Comparison of ENCODE assay signal across 19 mouse cellular contexts in genomic region chr12:98833901-98834300, GRCm38 (mm10).
"Had no signal": no experiment of that assay in that cellular context is flagged by ENCODE, and none has a peak within 500 bp of the region (broad histone marks: within the 10 kb centered on the region; RNA-seq: fewer than 3 reads in every experiment).

No protein-coding gene starts in this region.

- H3K4me1 ChIP-seq: limb, embryonic 12.5 days; limb, embryonic 15.5 days; liver, embryonic 12.5 days; liver, embryonic 15.5 days; midbrain, embryonic 10.5 days; midbrain, embryonic 13.5 days; neural tube, embryonic 13.5 days had no signal

- DNase-seq: kidney, postnatal 25 days; layer of hippocampus, postnatal 36 days; left cerebral cortex, postnatal 4 days; retina, postnatal 1 day; thymus, adult 18-20 months; thymus, postnatal 36 days had no signal

- H3K9ac ChIP-seq: limb, embryonic 12.5 days; limb, embryonic 15.5 days; liver, embryonic 12.5 days; liver, embryonic 15.5 days; lung, embryonic 15.5 days; midbrain, embryonic 13.5 days; neural tube, embryonic 13.5 days had no signal

- ATAC-seq: intestine, postnatal 0 days; liver, embryonic 12.5 days; midbrain, embryonic 13.5 days; midbrain, embryonic 16.5 days had no signal

- H3K4me3 ChIP-seq: limb, embryonic 12.5 days; limb, embryonic 15.5 days; liver, embryonic 12.5 days; liver, embryonic 15.5 days; lung, embryonic 15.5 days; megakaryocyte, embryonic 14.5 days; midbrain, embryonic 10.5 days; midbrain, embryonic 13.5 days; myocyte; neural tube, embryonic 13.5 days had no signal

- H3K36me3 ChIP-seq: limb, embryonic 15.5 days; liver, embryonic 12.5 days; liver, embryonic 15.5 days; lung, embryonic 15.5 days had no signal

- H3K27ac ChIP-seq: kidney, postnatal 0 days; limb, embryonic 12.5 days; limb, embryonic 15.5 days; liver, embryonic 12.5 days; liver, embryonic 15.5 days; midbrain, embryonic 10.5 days; midbrain, embryonic 13.5 days; neural tube, embryonic 13.5 days had no signal

- H3K27me3 ChIP-seq: limb, embryonic 12.5 days; limb, embryonic 15.5 days; liver, embryonic 12.5 days; liver, embryonic 15.5 days; lung, embryonic 15.5 days; megakaryocyte, embryonic 14.5 days; midbrain, embryonic 13.5 days; neural tube, embryonic 13.5 days had no signal

- H3K4me2 ChIP-seq: limb, embryonic 12.5 days; limb, embryonic 15.5 days; liver, embryonic 12.5 days; liver, embryonic 15.5 days; lung, embryonic 15.5 days; midbrain, embryonic 13.5 days; neural tube, embryonic 13.5 days had no signal

- H3K9me3 ChIP-seq: limb, embryonic 12.5 days; limb, embryonic 15.5 days; liver, embryonic 12.5 days; liver, embryonic 15.5 days; lung, embryonic 15.5 days; megakaryocyte, embryonic 14.5 days; midbrain, embryonic 10.5 days; midbrain, embryonic 13.5 days; neural tube, embryonic 13.5 days had no signal
